Mouse (Mus musculus) lung, postnatal 14 days (tissue): Measurements from ENCODE around the gene Mmp14.

Experiments
- DNase-seq: peaks from one replicate; pipeline ENCODE4 v3.0.0; 2021

The Mmp14 gene

GRCm38 (mm10) chr14:54431334-54432077 lies at the start of gene Mmp14:
Gene Mmp14 (plus strand): TSS chr14:54431612.
- DNase-seq = peak; percentile 77

DNA sequence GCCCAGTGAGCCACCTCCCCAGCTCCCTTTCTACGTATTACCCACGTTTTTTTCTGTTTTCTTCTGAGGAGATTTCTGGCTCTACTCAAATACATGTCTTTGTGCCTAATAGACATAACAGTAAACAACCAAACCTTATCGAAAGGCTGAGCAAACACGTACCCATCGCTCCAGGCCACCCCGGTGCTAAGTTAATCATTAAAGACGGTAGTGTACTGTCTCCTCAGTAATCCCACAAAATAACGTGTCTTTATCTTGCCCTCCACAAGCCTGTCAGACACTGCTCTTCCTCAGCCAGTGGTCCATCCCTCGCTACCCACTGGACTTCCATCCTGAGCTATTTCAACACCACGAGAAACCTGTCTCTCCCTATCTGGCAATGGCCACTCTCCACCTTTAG lies 49.6 kb upstream of the Mmp14 start:
- DNase-seq = no peak

GRCm38 (mm10) chr14:54382641-54383040 lies 48.8 kb upstream of the Mmp14 start:
- no peak for DNase-seq

DNA sequence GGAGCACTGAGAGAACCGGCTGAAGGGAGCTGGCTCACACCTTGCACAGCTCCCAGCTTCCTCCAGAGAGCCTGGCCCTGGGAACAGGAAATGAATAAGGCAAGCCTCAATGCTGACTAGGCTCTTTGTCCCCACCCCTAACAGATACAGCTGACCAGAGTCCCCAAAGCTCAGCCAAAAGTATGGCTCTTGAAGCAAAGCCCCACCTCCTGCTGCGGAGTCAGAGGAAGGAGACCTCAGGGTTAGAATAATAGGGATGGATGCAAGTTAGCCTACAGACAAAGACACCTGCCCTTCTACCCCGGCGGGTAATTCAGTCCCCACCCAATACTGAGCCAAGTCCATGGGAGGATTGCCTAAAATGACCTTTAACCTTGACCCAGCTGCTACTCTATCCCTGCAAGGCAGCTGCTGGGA lies 48.0 kb upstream of the Mmp14 start:
- no peak for DNase-seq

DNA sequence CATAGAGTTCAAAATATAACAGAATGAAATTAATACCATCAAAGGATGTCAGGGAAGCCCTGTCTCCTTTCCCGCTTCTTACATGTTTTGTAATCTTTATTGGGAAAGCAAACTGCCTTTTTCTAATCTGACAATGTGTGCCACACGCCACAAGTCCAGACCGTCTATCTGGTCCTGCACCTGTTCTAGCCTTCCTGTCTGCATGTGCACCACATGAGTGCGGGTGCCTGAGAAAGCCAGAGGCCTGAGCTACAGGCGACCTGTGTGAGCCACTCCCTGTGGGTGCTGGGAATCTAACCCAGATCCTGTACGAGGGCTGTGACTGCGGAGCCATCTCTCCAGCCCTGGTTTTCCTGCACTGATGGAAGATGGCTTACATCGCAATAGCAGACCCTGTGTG lies 47.0 kb upstream of the Mmp14 start:
- no peak for DNase-seq

DNA sequence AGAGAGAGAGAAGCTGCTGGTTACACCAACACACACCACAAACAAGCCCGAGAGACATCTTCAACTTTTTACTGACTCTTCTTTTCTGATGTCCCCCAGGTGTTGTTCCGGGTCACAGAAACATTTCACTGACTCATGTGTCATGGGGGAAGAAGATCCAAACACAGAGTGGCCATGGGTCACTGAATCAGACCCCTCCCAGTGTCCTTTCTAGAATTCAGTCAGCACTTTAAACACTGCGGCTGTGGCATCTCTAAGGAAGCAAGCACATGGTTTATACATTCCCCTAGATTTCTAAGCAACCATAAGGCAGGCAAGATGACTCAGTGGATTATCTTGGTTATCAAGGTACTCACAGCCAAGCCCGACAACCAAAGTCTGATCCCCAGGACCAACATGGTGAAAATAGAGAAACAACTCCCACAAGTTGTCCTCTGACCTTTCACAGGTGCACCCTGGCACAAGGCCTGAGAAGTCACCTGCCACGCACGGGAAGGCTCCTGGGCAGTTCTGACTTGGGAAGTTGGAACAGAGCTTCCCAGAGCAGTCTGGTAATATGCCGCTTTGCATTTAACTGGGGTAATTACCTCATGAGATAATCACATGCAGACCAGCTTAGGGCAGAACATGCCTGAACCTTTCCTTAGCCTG lies 45.3 kb upstream of the Mmp14 start:
- DNase-seq = no peak

DNA sequence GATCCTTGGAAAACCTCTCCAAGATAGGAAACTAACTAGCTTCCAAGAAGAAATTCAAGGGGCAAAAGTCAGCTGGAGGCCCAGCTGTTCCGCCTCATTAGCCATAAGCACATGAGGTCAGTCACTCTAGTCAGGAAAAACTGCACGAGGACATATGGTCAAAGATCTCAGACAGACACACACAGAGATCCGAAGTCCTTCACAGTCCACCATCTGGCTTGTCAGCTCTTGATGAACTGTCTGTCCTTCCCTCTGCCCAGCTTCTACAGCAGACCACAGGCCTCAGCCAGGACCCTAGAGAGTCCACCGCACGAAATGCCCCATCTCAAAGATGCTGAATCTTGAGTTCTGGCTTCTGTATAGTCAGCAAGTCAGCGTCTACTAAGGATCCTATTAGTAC lies 43.9 kb upstream of the Mmp14 start:
- DNase-seq = no peak

GRCm38 (mm10) chr14:54390843-54391242 lies 40.6 kb upstream of the Mmp14 start:
- DNase-seq = no peak

DNA sequence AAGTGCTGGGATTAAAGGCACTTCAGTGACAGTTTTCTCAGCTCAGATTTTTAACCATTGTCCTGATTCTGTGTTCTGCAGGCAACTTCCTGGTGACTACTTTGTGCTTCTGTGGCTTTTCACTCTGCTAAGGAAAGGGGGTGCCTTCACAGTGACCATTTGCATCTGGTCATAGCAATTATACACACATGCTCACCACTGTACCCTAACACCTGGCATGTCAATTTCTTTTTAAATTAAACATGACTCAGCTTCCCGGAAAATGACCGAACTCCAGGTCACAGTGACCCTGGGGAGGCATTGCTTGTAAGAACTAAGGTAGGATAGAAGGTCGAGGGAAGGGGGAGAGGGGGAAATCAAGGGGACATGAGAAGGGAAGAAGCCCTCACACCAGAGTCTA lies 37.6 kb upstream of the Mmp14 start:
- DNase-seq = no peak

DNA sequence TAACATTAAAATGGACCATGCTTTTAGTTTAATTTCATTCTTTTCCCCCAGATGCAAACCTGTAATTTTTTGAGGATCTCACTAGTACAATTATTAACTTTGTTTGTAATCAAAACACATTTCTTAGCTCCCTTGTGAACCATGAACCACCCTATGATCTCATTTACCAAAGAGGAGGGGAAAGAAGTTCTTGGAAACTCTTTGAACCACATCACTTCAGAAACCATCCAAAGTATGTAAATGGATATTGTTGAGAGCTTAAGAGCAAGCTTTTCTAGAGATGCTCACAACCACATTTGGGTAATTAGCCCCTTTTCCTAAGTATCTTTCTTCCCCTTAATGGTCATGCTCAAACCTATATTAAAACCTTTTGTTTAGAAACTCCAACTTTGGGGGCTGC lies 37.1 kb upstream of the Mmp14 start:
- no peak for DNase-seq

DNA sequence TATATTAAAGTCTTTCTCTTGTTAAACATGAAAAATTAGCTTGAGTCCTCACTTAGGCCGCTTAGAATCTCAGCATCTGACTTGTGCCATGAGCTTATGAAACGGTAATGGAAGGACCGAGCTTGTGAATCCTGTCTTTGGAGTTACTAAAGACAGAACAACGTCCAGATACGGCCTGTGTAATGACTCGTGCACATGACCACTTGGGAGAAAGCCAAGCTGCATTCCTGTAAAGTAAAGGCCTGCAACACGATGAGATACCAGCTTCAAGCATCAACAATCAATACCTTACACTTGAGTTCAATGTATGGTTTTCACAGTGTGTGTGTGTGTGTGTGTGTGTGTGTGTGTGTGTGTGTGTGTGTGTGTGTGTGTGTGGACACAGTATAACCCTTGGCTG lies 34.7 kb upstream of the Mmp14 start:
- DNase-seq = no peak

DNA sequence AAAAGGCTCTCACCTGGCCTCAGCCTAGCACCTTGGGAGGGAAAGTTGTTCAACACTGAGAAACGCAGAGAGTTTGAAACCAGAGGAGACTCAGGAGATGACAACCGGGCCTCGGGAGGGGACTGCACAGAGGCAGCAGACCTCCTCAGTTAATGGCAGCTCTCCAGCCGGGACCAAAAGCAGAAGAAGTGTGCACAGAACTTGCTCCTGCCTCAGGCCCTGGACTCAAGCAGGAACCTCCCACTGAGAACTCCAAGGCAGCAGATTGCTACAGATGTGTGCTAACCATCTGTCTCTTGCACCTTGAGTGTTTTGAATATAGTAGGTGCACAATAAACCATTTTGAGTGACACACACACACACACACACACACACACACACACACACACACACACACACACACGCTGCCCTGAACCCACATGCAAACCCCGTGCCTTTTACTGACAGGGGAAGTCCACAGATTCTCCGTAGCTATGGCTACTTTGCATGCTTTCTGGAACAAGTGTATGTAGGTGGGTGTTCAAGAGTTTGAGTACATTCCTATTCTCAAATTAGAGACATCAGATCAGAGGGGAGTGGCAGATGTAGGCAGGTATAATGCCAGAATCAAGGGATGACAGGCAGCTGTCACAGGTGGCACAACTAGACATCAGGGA lies 33.4 kb upstream of the Mmp14 start:
- no peak for DNase-seq

DNA sequence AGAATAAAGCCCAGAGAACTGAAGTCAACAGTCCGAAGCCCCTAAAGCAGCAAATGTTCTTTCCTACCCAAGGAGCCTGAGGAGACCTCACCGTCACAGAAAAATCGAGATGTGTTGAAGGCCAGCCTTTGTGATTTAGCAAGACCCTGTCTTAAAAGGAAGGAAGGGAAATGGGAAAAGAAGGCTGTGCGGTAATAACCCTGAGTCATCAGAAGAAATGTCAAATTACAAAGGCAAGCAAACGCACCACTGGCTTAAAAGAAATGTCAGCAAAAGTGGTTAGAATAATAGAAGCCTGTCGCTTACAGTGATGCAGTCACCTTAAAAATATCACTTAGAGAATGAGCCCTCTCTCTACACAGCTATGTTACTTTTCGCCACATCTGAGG lies 32.9 kb upstream of the Mmp14 start:
- DNase-seq = no peak

DNA sequence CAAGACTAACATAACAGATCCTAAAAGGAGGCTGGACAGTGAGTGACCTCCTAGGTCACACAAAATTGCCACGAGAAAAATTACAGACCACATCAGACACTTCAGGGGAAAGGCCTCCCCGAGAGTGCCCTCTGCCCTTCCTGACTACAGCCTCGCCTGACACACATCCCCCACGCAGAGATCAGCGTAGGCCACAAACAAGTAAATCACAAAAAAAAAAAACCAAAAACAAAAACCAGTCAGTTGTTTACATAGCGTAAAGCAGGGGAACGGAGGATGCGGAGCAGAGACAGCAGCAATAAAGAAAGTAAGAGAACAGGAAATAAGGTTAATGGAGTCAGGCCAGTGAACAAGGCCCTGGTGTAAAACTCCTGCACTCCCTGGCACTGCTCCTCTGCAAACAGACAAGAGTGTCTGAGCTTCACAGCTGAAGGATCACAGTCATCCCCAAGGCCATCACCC lies 32.5 kb upstream of the Mmp14 start:
- no peak for DNase-seq

- no peak for DNase-seq
Observed at GRCm38 (mm10) chr14:54401723-54402122, 29.7 kb upstream of the Mmp14 start.

GRCm38 (mm10) chr14:54408336-54409056 lies 22.9 kb upstream of the Mmp14 start:
- no peak for DNase-seq

DNA sequence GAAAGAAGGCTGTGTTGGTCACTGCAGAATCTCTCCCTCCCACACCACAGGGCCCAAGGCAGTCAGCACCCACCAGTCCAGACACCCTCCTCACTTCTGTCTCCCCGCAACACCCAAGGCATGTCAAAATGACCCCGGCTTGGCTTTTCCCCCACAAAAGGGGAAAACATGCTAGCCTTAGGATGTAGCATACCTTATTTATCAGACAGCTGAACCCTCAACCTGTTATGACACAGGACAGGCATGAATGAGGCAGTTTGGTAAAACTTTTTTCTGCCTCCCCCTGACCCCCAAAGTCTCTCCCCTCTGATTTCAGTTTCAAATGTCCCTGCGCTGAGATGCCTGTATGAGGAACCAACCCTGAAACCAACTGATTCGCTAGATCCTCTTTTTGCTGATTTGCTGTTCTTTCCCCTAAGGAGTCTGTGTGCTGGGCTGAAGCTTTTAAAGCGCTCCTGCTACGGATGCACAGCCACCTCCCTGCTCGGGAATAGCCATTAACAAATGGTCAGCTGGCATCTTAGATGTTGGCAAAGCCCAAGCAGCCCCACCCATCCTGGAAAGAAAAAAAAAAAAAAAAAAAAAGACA lies 22.3 kb upstream of the Mmp14 start:
- DNase-seq = no peak

GRCm38 (mm10) chr14:54409980-54410810 lies 21.2 kb upstream of the Mmp14 start:
- peak; percentile 58 for DNase-seq

- DNase-seq = no peak
Observed at GRCm38 (mm10) chr14:54412000-54412576, 19.3 kb upstream of the Mmp14 start.

DNA sequence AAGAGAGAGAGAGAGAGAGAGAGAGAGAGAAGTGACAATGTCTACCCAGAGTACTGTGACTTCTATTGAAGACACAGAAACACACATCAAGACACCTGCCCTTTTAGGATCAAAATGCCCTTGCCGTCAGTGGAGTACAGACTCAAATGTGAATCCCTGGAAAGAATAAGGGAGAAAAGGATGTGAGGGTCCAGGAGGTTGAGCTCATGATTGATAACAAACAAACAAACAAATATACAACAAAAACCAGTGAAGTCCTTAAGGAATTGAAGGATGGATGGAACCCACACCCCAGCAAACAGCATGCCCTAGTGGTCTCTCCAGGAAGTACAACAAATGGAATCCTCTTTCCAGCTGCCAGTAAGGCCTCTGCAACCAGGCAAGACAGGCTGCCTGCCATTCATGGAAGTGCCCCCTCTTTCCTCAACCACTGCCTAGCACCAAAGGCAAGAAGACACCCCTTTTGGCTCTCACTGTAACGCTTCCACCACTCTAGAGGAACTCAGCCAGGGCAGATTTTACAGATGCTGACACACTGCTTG lies 18.7 kb upstream of the Mmp14 start:
- peak; percentile 81 for DNase-seq
